Mouse (Mus musculus) kidney, adult 2 months (tissue): ENCODE data around the gene Duox1.

ENCODE experiments used
- CTCF ChIP-seq: fragments of 200-500 bp; conservative IDR thresholded peaks from 2 replicates; pipeline ENCODE4 v1.5.1; 2011; ENCODE audit warnings: low read depth, mild to moderate bottlenecking, control low read depth, low read length, moderate library complexity, mixed read lengths; ENCODE audit not compliant: insufficient read depth, insufficient read length
- POLR2A ChIP-seq: fragments of 200-500 bp; IDR thresholded peaks from one replicate; pipeline ENCODE4 v1.6.1; 2011; ENCODE audit warnings: low read depth, low read length, control low read depth

- TF ChIP-seq POLR2A = no peak
- no peak for TF ChIP-seq CTCF
Observed at GRCm38 (mm10) chr2:122372541-122372940, 57.1 kb downstream of the Duox1 start.
